Mouse (Mus musculus): ENCODE measurements at regions not wholly inside any gene's neighbourhood (a gene's known extent, or its start where the extent isn't known, plus 50 kb on each side); places are given as distances from the start of the nearest gene placed in this dataset.
"Not testable (repeated sequence)": the region's sequence is repeated elsewhere in the genome, so short reads cannot be mapped to it uniquely, and the experiment has no call there.

GRCm38 (mm10) chr9:5709480-5709879, 364.2 kb downstream of the Casp12 start:
- Histone ChIP-seq H3K27ac (ENCODE audit: low read depth) (no peak overlapping the region), H3K4me2 (no peak overlapping the region), H3K36me3 (ENCODE audit: insufficient read depth) (no peaks in the 10 kb centered on the region), H3K4me3 (ENCODE audit: low read depth, low read length) (no peak overlapping the region), H3K4me1 (ENCODE audit: insufficient read depth) (no peaks in the 10 kb centered on the region), H3K9me3 (ENCODE audit: low read depth, low read length) (no peaks in the 10 kb centered on the region), H3K27me3 (ENCODE audit: insufficient read depth, low read length) (no peaks in the 10 kb centered on the region), H3K9ac (no peak overlapping the region)
- ATAC-seq (ENCODE audit: insufficient read depth) (no peak), DNase-seq (no peak)
- WGBS = 56% methylated on average over 2 of the region's 2 CpGs
- TF ChIP-seq CTCF (IDR thresholded peaks at IDR 0.05; ENCODE audit: low read depth) = no peak

- not testable (repeated sequence) for H3K4me3 ChIP-seq (ENCODE audit: low read depth, low read length); H3K9ac ChIP-seq; H3K27ac ChIP-seq (ENCODE audit: low read depth); H3K36me3 ChIP-seq (ENCODE audit: insufficient read depth); DNase-seq; H3K4me2 ChIP-seq; H3K27me3 ChIP-seq (ENCODE audit: insufficient read depth, low read length); H3K4me1 ChIP-seq (ENCODE audit: insufficient read depth); ATAC-seq (ENCODE audit: insufficient read depth); H3K9me3 ChIP-seq (ENCODE audit: low read depth, low read length)
- WGBS = 92% methylated on average over 2 of the region's 2 CpGs
Measured at GRCm38 (mm10) chr9:5718585-5718984, 373.4 kb downstream of the Casp12 start.

GRCm38 (mm10) chr9:5728843-5729242, 383.6 kb downstream of the Casp12 start:
- ATAC-seq (ENCODE audit: insufficient read depth) = no peak
- no peak for TF ChIP-seq CTCF (IDR thresholded peaks at IDR 0.05; ENCODE audit: low read depth)
- H3K9ac ChIP-seq = no peak overlapping the region

GRCm38 (mm10) chr9:5752686-5753301, 407.6 kb downstream of the Casp12 start:
- Histone ChIP-seq H3K27me3 (ENCODE audit: insufficient read depth, low read length) (no peaks in the 10 kb centered on the region), H3K9ac (no peak overlapping the region), H3K36me3 (ENCODE audit: insufficient read depth) (no peaks in the 10 kb centered on the region), H3K4me2 (no peak overlapping the region), H3K4me1 (ENCODE audit: insufficient read depth) (no peaks in the 10 kb centered on the region), H3K4me3 (ENCODE audit: low read depth, low read length) (no peak overlapping the region), H3K27ac (ENCODE audit: low read depth) (no peak overlapping the region), H3K9me3 (ENCODE audit: low read depth, low read length) (no peaks in the 10 kb centered on the region)
- no peak for TF ChIP-seq CTCF (IDR thresholded peaks at IDR 0.05; ENCODE audit: low read depth)
- DNase-seq = no peak
- no peak for ATAC-seq (ENCODE audit: insufficient read depth)

More at GRCm38 (mm10) chr9:5728843-5729242, 383.6 kb downstream of the Casp12 start:
- Histone ChIP-seq H3K36me3 (ENCODE audit: insufficient read depth) (no peaks in the 10 kb centered on the region), H3K4me2 (no peak overlapping the region), H3K9me3 (ENCODE audit: low read depth, low read length) (no peaks in the 10 kb centered on the region), H3K4me1 (ENCODE audit: insufficient read depth) (no peaks in the 10 kb centered on the region), H3K27me3 (ENCODE audit: insufficient read depth, low read length) (no peaks in the 10 kb centered on the region), H3K27ac (ENCODE audit: low read depth) (no peak overlapping the region), H3K4me3 (ENCODE audit: low read depth, low read length) (no peak overlapping the region)
- DNase-seq = no peak

- no peaks in the 10 kb centered on the region for H3K36me3 ChIP-seq (ENCODE audit: insufficient read depth)
- H3K9ac ChIP-seq = no peak overlapping the region
- no peaks in the 10 kb centered on the region for H3K4me1 ChIP-seq (ENCODE audit: insufficient read depth)
- 48% methylated on average over 3 of the region's 3 CpGs for WGBS
- TF ChIP-seq CTCF (IDR thresholded peaks at IDR 0.05; ENCODE audit: low read depth) = no peak
- ATAC-seq (ENCODE audit: insufficient read depth) (no peak), DNase-seq (no peak)
- H3K27ac ChIP-seq (ENCODE audit: low read depth) = no peak overlapping the region
- H3K4me3 ChIP-seq (ENCODE audit: low read depth, low read length) = no peak overlapping the region
- H3K9me3 ChIP-seq (ENCODE audit: low read depth, low read length) = no peaks in the 10 kb centered on the region
- H3K4me2 ChIP-seq = no peak overlapping the region
- H3K27me3 ChIP-seq (ENCODE audit: insufficient read depth, low read length) = no peaks in the 10 kb centered on the region
Measured at GRCm38 (mm10) chr9:5753785-5754184, 408.6 kb downstream of the Casp12 start.

GRCm38 (mm10) chr9:5761215-5761614, 407.2 kb upstream of the Pdgfd start:
- no peak for ATAC-seq (ENCODE audit: insufficient read depth)

GRCm38 (mm10) chr9:5769927-5770326, 398.5 kb upstream of the Pdgfd start:
- H3K27me3 ChIP-seq (ENCODE audit: insufficient read depth, low read length) = no peaks in the 10 kb centered on the region
- TF ChIP-seq CTCF (IDR thresholded peaks at IDR 0.05; ENCODE audit: low read depth) = no peak
- no peak overlapping the region for H3K4me3 ChIP-seq (ENCODE audit: low read depth, low read length)
- no peak overlapping the region for H3K4me2 ChIP-seq
- WGBS = 81% methylated on average over 2 of the region's 2 CpGs
- no peak overlapping the region for H3K9ac ChIP-seq
- no peaks in the 10 kb centered on the region for H3K36me3 ChIP-seq (ENCODE audit: insufficient read depth)
- no peak overlapping the region for H3K27ac ChIP-seq (ENCODE audit: low read depth)
- no peaks in the 10 kb centered on the region for H3K9me3 ChIP-seq (ENCODE audit: low read depth, low read length)
- no peaks in the 10 kb centered on the region for H3K4me1 ChIP-seq (ENCODE audit: insufficient read depth)
- ATAC-seq (ENCODE audit: insufficient read depth) = no peak
- DNase-seq = no peak

More at GRCm38 (mm10) chr9:5761215-5761614, 407.2 kb upstream of the Pdgfd start:
- no peaks in the 10 kb centered on the region for H3K9me3 ChIP-seq (ENCODE audit: low read depth, low read length)
- H3K36me3 ChIP-seq (ENCODE audit: insufficient read depth) = no peaks in the 10 kb centered on the region
- H3K4me1 ChIP-seq (ENCODE audit: insufficient read depth) = no peaks in the 10 kb centered on the region
- no peak overlapping the region for H3K4me2 ChIP-seq
- no peak overlapping the region for H3K4me3 ChIP-seq (ENCODE audit: low read depth, low read length)
- no peak overlapping the region for H3K9ac ChIP-seq
- H3K27ac ChIP-seq (ENCODE audit: low read depth) = no peak overlapping the region
- no peaks in the 10 kb centered on the region for H3K27me3 ChIP-seq (ENCODE audit: insufficient read depth, low read length)
- TF ChIP-seq CTCF (IDR thresholded peaks at IDR 0.05; ENCODE audit: low read depth) = no peak
- 77% methylated on average over 2 of the region's 2 CpGs for WGBS
- DNase-seq = no peak

GRCm38 (mm10) chr9:5771158-5771557, 397.2 kb upstream of the Pdgfd start:
- Histone ChIP-seq H3K36me3 (ENCODE audit: insufficient read depth) (no peaks in the 10 kb centered on the region), H3K4me2 (no peak overlapping the region), H3K9me3 (ENCODE audit: low read depth, low read length) (no peaks in the 10 kb centered on the region), H3K4me1 (ENCODE audit: insufficient read depth) (no peaks in the 10 kb centered on the region), H3K27me3 (ENCODE audit: insufficient read depth, low read length) (no peaks in the 10 kb centered on the region), H3K4me3 (ENCODE audit: low read depth, low read length) (no peak overlapping the region), H3K27ac (ENCODE audit: low read depth) (no peak overlapping the region), H3K9ac (no peak overlapping the region)
- TF ChIP-seq CTCF (IDR thresholded peaks at IDR 0.05; ENCODE audit: low read depth) = no peak
- DNase-seq (no peak), ATAC-seq (ENCODE audit: insufficient read depth) (no peak)
